Mouse (Mus musculus) brain, embryonic 14.5 days (tissue): ENCODE measurements at regions not wholly inside any gene's neighbourhood (a gene's known extent, or its start where the extent isn't known, plus 50 kb on each side); places are given as distances from the start of the nearest gene placed in this dataset.

ENCODE experiments used
- DNase-seq: peaks from one replicate; pipeline ENCODE4 v3.0.0-alpha.2; 2011; ENCODE audit warnings: low read depth
- CTCF ChIP-seq: fragments of 200-500 bp; IDR thresholded peaks from 2 replicates; pipeline ENCODE4 v1.5.1; 2012; ENCODE audit warnings: inconsistent platforms, mild to moderate bottlenecking, moderate library complexity, borderline replicate concordance; ENCODE audit not compliant: insufficient read depth, insufficient read length; ENCODE audit errors: extremely low read depth
- POLR2A ChIP-seq: fragments of 200-500 bp; IDR thresholded peaks from 2 replicates; pipeline ENCODE4 v1.6.1; 2012; ENCODE audit warnings: mild to moderate bottlenecking, inconsistent platforms, borderline replicate concordance; ENCODE audit not compliant: poor library complexity, insufficient read depth, insufficient read length, severe bottlenecking; ENCODE audit errors: extremely low read depth

- DNase-seq: peak; percentile 26
- TF ChIP-seq POLR2A: no peak
- no peak for TF ChIP-seq CTCF
These were observed 151.4 kb upstream of the Ppargc1a start for GRCm38 (mm10) chr5:51718911-51719310.

- no peak for DNase-seq
- no peak for TF ChIP-seq POLR2A
- no peak for TF ChIP-seq CTCF
These were observed 150.9 kb upstream of the Ppargc1a start for GRCm38 (mm10) chr5:51718451-51718850.

- no peak for DNase-seq
- no peak for TF ChIP-seq CTCF
- no peak for TF ChIP-seq POLR2A
These were observed 144.5 kb upstream of the Ppargc1a start for GRCm38 (mm10) chr5:51711860-51712560.

GRCm38 (mm10) chr5:51710664-51711063, 143.1 kb upstream of the Ppargc1a start:
- no peak for DNase-seq
- no peak for TF ChIP-seq POLR2A
- TF ChIP-seq CTCF: no peak

- no peak for TF ChIP-seq POLR2A
- DNase-seq: no peak
These were observed 142.0 kb upstream of the Ppargc1a start for GRCm38 (mm10) chr5:51709447-51709991.

GRCm38 (mm10) chr5:51679884-51680283, 112.4 kb upstream of the Ppargc1a start:
- DNase-seq: peak; percentile 80
- no peak for TF ChIP-seq CTCF
- TF ChIP-seq POLR2A: no peak

GRCm38 (mm10) chr5:51671190-51671589, 103.7 kb upstream of the Ppargc1a start:
- no peak for DNase-seq
- no peak for TF ChIP-seq CTCF
- TF ChIP-seq POLR2A: no peak

- no peak for DNase-seq
- TF ChIP-seq CTCF (no peak), POLR2A (no peak)
These were observed 97.7 kb upstream of the Ppargc1a start for GRCm38 (mm10) chr5:51665241-51665640.

GRCm38 (mm10) chr5:51658232-51658896, 90.8 kb upstream of the Ppargc1a start:
- DNase-seq: peak; percentile 52

GRCm38 (mm10) chr5:51653507-51653906, 86.0 kb upstream of the Ppargc1a start:
- DNase-seq: no peak

More at GRCm38 (mm10) chr5:51658232-51658896, 90.8 kb upstream of the Ppargc1a start:
- no peak for TF ChIP-seq POLR2A
- TF ChIP-seq CTCF: no peak

GRCm38 (mm10) chr5:51624400-51624799, 56.9 kb upstream of the Ppargc1a start:
- peak; percentile 39 for DNase-seq
- no peak for TF ChIP-seq POLR2A
- no peak for TF ChIP-seq CTCF

More at GRCm38 (mm10) chr5:51653507-51653906, 86.0 kb upstream of the Ppargc1a start:
- TF ChIP-seq POLR2A: no peak
- no peak for TF ChIP-seq CTCF
